Mouse (Mus musculus) embryo, embryonic 11 days (tissue): ENCODE data around the gene Tcf7.
"Not testable (repeated sequence)": the region's sequence is repeated elsewhere in the genome, so short reads cannot be mapped to it uniquely, and the experiment has no call there.

Source experiments
- DNase-seq: peaks from one replicate; pipeline ENCODE4 v3.0.0-alpha.2; 2015

Tcf7 gene

GRCm38 (mm10) chr11:52227053-52227452, 55.8 kb downstream of the Tcf7 start:
- DNase-seq = no peak

DNA sequence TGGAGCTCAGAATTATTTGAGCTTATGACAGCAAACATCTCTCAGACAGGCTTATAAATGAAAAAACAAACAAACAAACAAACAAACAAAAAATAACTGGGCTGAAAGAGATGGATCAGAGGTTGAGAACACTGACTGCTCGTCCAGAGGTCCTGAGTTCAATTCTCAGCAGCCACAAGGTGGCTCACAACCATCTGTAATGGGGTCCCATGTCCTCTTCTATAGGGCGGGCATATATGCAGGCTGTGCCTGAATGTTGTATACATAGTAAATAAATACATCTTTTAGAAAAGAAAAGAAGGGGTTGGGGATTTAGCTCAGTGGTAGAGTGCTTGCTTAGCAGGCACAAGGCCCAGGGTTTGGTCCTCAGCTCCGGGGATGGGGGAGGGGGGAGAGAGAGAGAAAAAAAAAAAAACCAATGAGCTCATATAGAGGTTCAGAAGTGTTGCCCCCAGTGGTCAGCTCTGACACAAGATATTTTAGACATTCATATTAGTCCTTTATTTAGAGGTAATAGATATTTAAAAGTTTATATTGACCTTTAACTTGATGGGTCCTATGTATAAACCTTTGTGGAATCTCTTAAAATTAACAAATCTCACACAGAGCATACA, 56.7 kb downstream of the Tcf7 start:
- no peak for DNase-seq

- DNase-seq = peak; percentile 42
These were observed 58.7 kb downstream of the Tcf7 start for GRCm38 (mm10) chr11:52223968-52224682.

DNA sequence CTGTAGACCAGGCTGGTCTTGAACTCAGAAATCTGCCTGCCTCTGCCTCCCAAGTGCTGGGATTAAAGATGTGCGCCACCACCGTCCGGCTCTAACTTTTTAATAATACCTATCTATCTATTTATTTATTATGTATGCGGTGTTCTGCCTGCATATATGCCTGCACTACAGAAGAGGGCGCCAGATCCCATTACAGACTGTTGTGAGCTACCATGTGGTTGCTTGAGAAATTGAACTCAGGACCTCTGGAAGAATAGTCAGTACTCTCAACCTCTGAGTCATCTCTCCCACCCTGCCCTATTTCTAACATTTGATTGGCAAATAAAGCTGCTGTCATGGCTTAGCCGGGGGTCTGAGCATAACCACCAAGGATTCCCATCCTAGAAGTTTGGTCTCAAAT, 59.9 kb downstream of the Tcf7 start:
- DNase-seq = no peak

- DNase-seq = not testable (repeated sequence)
These were observed 60.9 kb downstream of the Tcf7 start for GRCm38 (mm10) chr11:52221921-52222320.

- DNase-seq = peak; percentile 79
These were observed 62.5 kb downstream of the Tcf7 start for GRCm38 (mm10) chr11:52220282-52220681.

DNA sequence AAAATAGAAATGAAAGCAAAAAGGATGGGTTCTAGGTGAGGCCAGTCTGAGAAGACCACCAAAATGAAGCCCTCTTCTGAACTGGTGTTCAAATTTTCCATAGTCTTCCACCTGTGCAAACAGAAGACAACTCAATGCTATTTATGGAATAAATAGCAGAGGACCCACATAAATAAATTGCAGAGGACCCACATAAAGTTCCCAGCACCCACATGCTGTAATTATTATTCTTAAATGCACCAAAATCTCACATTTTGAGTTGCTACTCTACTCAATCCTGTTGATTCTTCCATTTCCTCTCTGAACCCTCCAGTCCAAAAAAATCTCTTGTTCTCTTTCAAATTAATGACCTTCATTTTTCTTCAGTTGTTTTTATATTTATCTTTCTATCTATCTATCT, 68.9 kb downstream of the Tcf7 start, which contains the start of gene Olfr1371:
Gene Olfr1371, minus strand, starts transcription at position 101 of the 400 bp plus-strand sequence.
- DNase-seq = no peak
